ENCODE assay signal across 13 mouse cellular contexts in the genomic region with DNA sequence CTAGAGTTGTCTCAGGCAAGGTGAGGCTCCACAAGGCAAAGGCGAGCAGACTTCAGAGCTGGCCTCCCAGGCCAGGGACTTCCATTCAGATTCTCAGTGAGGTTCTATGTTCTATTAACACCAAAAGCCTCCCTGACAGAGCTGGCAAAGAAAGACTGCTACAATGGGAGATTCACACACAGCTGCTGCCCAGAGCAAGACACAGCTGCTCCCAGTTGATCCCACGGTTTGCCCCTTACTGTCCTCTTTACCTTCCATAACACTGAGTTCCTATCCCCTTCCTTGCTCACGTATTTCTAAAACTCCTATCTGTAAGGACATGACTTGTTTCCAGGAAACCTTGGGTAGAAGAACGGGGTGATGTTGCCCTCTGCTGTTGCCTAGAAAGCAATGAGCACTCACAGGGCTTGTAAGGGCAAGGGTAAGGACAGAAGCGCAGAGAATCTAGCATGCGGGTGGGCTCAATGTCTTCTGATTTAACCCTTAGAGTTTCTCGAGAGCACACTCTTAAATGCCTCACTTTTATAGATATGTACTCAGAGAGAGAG.
DNase-seq lines count a peak whose midpoint lies in the region; ATAC-seq and TF ChIP-seq lines count a peak whose summit lies in the region.
"Had no signal": no experiment of that assay in that cellular context is flagged by ENCODE, and none has a peak within 500 bp of the region (broad histone marks: within the 10 kb centered on the region; RNA-seq: fewer than 3 reads in every experiment).

No protein-coding gene starts in this region.

- WGBS in forebrain, postnatal 0 days: 75% methylated on average over 7 of the region's 7 CpGs
- WGBS in forebrain, embryonic 16.5 days: 75% methylated on average over 7 of the region's 7 CpGs

- no peak overlapping the region for H3K9ac ChIP-seq in forebrain, postnatal 0 days
- H3K9ac ChIP-seq in forebrain, embryonic 16.5 days (replicated peaks; ENCODE audit: low read depth, low read length): no peak overlapping the region
- H3K9ac ChIP-seq: heart, embryonic 15.5 days had no signal

- no peak overlapping the region for H3K4me3 ChIP-seq in forebrain, postnatal 0 days (ENCODE audit: low read depth, low read length)
- H3K4me3 ChIP-seq in forebrain, embryonic 16.5 days (replicated peaks; ENCODE audit: low read length): no peak overlapping the region
- H3K4me3 ChIP-seq in layer of hippocampus, adult 2 months: no peak overlapping the region
- H3K4me3 ChIP-seq: erythroblast, embryonic 14.5 days; gastrocnemius, adult 2 months; heart, embryonic 15.5 days had no signal

- no peak overlapping the region for H3K27ac ChIP-seq in forebrain, postnatal 0 days (ENCODE audit: low read depth, low read length)
- no peak overlapping the region for H3K27ac ChIP-seq in forebrain, embryonic 16.5 days (ENCODE audit: low read length)
- H3K27ac ChIP-seq in layer of hippocampus, adult 2 months: no peak overlapping the region
- H3K27ac ChIP-seq: gastrocnemius, adult 2 months; heart, embryonic 15.5 days; macrophage had no signal

- no peaks in the 10 kb centered on the region for H3K9me3 ChIP-seq in forebrain, postnatal 0 days (ENCODE audit: low read length)
- no peaks in the 10 kb centered on the region for H3K9me3 ChIP-seq in forebrain, embryonic 16.5 days (ENCODE audit: control insufficient read depth, low read length)
- H3K9me3 ChIP-seq: heart, embryonic 15.5 days had no signal

- H3K4me2 ChIP-seq in forebrain, postnatal 0 days (ENCODE audit: low read depth): no peak overlapping the region
- H3K4me2 ChIP-seq in forebrain, embryonic 16.5 days (ENCODE audit: low read length): no peak overlapping the region
- H3K4me2 ChIP-seq: heart, embryonic 15.5 days had no signal

- no peaks in the 10 kb centered on the region for H3K27me3 ChIP-seq in forebrain, postnatal 0 days (ENCODE audit: insufficient read depth, low read length)
- H3K27me3 ChIP-seq in forebrain, embryonic 16.5 days (replicated peaks; ENCODE audit: control insufficient read depth, insufficient read depth, low read length): no peaks in the 10 kb centered on the region
- H3K27me3 ChIP-seq: heart, embryonic 15.5 days had no signal

- ATAC-seq in forebrain, postnatal 0 days: peak; percentile 32; the same call in 1 of the 2 replicates
- ATAC-seq in forebrain, embryonic 16.5 days: no peak

- DNase-seq in forebrain, postnatal 0 days: peak; percentile 19
- DNase-seq in layer of hippocampus, adult 2 months (ENCODE audit: low spot score in 2 of 2): no peak
- DNase-seq in layer of hippocampus, postnatal 25 days (ENCODE audit: extremely low spot score in 1 of 2, low spot score in 1 of 2): no peak
- DNase-seq in 416B (ENCODE audit: low read depth): peak; percentile 8
- DNase-seq in embryo, embryonic 10.5 days (ENCODE audit: low spot score): peak; percentile 34
- no peak for DNase-seq in gastrocnemius, postnatal 25 days
- no peak for DNase-seq in right cerebral cortex, postnatal 36 days (ENCODE audit: low spot score in 2 of 2)
- DNase-seq: cerebellum, adult 8-10 months; gastrocnemius, adult 2 months had no signal

- no peaks in the 10 kb centered on the region for H3K4me1 ChIP-seq in forebrain, postnatal 0 days (ENCODE audit: insufficient read depth)
- peaks cover 6% of the 10 kb centered on the region; the same call in 1 of the 2 replicates for H3K4me1 ChIP-seq in forebrain, embryonic 16.5 days (replicated peaks; ENCODE audit: control insufficient read depth, insufficient read depth, low read length)

- TF ChIP-seq CTCF in forebrain, postnatal 0 days (IDR thresholded peaks at IDR 0.05; ENCODE audit: low read depth): peak; percentile 62
- peak; percentile 75 for TF ChIP-seq CTCF in layer of hippocampus, adult 2 months (conservative IDR thresholded peaks at IDR 0.05)

- H3K36me3 ChIP-seq in forebrain, postnatal 0 days (ENCODE audit: insufficient read depth): no peaks in the 10 kb centered on the region
- H3K36me3 ChIP-seq in forebrain, embryonic 16.5 days (ENCODE audit: control insufficient read depth, insufficient read depth): no peaks in the 10 kb centered on the region
- H3K36me3 ChIP-seq: heart, embryonic 15.5 days had no signal

Comparison
In these comparisons a context has a peak if more than half of its experiments do, and no peak if none do; other contexts are left out.
1. DNase-seq: peak in forebrain, postnatal 0 days (single experiment), 416B (single experiment) and embryo, embryonic 10.5 days (single experiment); none in layer of hippocampus, adult 2 months (0 of 2), layer of hippocampus, postnatal 25 days (0 of 2), gastrocnemius, postnatal 25 days (single experiment) and right cerebral cortex, postnatal 36 days (0 of 2).